Mouse (Mus musculus): Measurements from ENCODE around the gene Ednrb.
"Not testable (repeated sequence)": the region's sequence is repeated elsewhere in the genome, so short reads cannot be mapped to it uniquely, and the experiment has no call there.

Gene Ednrb

GRCm38 (mm10) chr14:103822590-103822989 lies 21.6 kb downstream of the Ednrb start:
- no peak for DNase-seq (ENCODE audit: low spot score in 2 of 2)

- DNase-seq (ENCODE audit: low spot score in 2 of 2), result no peak
Observed at GRCm38 (mm10) chr14:103816637-103817308, 27.4 kb downstream of the Ednrb start.

DNA sequence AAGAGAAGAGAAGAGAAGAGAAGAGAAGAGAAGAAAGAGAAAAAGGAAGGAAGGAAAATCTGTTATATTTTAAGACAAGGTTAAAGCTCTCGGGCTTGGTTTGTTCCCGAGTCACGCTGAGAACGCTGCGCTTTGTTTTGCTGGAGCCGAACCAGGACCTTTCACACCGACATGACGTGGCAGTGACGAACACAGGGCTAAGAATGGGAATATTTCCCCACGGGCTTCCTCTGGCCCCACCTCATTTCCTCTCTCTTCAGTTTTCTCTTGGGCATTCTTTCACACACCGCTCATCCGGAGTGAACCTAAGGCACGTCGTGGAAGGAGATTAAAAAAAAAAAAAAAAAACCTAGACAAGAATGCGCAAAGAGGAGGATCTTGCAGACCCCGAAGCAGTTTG lies 28.7 kb downstream of the Ednrb start:
- DNase-seq (ENCODE audit: low spot score in 2 of 2), result no peak

- no peak for DNase-seq (ENCODE audit: low spot score in 2 of 2)
Observed at GRCm38 (mm10) chr14:103814015-103814691, 30.0 kb downstream of the Ednrb start.

DNA sequence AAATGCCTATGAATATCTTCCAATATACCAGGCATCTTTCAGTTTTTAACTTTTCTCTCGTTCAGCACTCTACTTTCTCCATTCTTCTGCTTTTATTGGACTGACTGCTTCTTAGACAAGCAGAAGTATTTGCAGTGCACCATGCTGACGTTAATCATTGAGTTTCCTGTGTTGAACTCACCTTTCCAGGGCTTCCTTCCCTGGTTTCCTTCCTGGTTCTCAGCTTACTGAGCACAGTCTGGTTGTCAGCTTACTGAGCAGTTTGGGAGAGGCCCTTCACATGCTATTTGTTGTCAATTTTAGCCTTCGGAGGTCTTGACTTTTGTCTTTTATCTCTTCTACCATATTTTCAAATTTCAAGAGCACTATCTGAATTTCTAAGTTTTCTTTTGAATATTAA lies 31.0 kb downstream of the Ednrb start:
- no peak for DNase-seq (ENCODE audit: low spot score in 2 of 2)

GRCm38 (mm10) chr14:103811291-103811690 lies 32.9 kb downstream of the Ednrb start:
- DNase-seq (ENCODE audit: low spot score in 2 of 2), result no peak

DNA sequence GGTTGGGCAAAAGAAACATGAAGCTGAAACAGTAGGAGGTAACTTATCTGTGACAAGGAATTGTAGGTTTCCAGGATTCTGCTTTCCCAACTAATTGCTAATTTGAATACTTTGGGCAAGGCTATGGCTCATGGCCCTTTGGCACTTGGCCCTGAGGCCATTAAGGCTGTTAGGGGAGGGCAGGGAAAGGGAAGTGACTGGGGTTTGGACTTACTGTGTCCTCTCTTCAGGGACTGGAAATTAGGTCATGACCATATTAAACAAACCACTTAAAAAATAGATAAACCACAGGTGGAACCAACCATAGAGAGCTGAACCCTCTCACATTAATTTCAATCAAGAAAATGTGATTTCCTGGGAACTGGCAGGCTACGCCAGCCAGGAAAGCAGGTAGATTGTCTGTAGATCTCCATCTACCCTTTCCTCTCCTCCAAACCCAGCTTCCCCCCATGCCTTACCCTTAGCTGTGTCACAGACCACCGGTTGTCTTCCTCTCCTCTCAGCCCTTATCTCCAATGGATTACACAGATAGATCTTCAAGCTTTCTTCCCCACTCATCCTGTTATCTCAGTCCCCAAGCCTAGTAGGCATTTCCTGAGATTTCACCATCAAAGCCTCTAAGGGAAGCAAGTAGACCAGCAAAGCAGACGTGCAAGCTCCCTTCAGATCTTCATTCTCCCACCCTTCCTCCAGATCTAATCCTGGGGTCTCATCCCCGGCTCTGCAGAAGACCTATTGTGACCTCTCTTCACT lies 40.1 kb downstream of the Ednrb start:
- DNase-seq (ENCODE audit: low spot score in 2 of 2), result no peak

- no peak for DNase-seq (ENCODE audit: low spot score in 2 of 2)
Observed at GRCm38 (mm10) chr14:103797123-103797522, 47.1 kb downstream of the Ednrb start.

DNA sequence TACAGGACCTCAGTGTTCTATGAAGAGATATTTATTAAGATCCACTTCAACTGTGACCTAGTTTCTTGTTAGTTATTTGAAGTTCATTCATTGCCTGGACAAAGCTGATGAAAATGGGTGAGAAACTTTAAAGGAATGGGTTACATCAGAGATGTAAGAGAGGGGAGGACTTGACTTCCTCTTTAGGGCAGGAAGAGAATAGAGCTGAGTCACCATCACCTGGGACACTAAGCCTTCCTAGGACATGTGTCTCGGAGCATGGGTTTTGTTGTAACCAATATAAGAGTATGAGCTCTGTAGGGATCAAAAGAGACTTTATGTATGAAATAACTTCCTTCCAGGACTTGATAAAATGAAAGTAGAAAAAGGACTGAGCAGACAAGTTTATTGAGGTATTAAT lies 48.6 kb downstream of the Ednrb start:
- no peak for DNase-seq (ENCODE audit: low spot score in 2 of 2)

- DNase-seq (ENCODE audit: low spot score in 2 of 2), result no peak
Observed at GRCm38 (mm10) chr14:103793409-103793808, 50.8 kb downstream of the Ednrb start.

DNA sequence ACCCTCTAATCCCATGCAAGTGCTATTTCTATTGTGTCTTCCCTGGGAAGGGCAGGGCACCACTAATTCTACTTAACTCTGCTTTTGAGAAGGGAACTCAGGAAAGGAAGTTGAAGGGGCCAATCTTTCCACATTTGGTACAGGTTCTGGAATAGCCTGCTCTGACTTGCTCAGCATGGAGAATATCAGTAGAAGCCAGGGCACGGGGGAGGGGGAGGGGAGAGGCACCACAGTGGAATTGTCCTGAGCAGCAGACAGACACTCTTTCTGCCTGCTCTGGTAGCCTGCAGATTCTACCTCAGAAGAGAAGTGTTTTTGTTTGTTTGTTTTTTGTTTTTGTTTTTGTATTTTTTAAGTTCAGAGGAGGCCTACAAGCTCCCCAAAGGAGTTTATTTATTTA lies 51.5 kb downstream of the Ednrb start:
- DNase-seq (ENCODE audit: low spot score in 2 of 2), result no peak

DNA sequence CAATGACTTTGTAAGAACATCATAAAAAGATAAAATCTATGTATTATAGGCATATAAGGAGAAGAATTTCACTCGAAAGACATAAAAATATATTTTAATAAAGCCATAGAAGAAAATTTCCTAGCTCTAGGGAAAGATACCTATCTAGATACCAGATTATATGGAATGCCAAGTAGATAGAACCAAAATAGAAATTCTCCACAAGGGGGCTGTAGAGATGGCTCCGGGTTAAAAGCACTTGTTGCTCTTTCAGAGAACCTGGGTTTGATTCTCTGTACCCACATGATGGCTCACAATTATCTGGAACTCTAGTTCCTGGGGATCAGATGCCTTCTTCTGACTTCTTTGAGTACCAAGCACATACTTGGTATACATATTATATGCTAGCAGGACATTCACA lies 56.7 kb downstream of the Ednrb start:
- no peak for DNase-seq (ENCODE audit: low spot score in 2 of 2)

- DNase-seq (ENCODE audit: low spot score in 2 of 2), result no peak
Observed at GRCm38 (mm10) chr14:103785096-103785965, 58.9 kb downstream of the Ednrb start.

DNA sequence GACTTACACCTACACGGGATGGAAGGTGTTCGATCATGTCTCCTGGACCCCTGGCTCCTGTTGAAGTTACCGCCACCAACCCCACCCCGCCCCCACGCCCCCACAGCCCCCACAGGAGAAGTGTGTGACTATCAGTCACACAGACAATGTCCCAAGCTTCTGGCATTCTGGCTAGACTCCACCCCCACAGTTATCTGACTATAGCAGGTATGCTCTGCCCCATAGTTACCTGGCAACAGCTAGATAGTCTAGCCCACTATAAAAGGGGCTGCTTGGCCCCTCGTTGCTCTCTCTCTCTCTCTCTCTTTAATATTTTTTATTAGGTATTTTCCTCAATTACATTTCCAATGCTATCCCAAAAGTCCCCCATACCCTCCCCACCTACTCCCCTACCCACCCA lies 63.9 kb downstream of the Ednrb start:
- DNase-seq (ENCODE audit: low spot score in 2 of 2), result not testable (repeated sequence)

- no peak for DNase-seq (ENCODE audit: low spot score in 2 of 2)
Observed at GRCm38 (mm10) chr14:103779276-103779675, 64.9 kb downstream of the Ednrb start.

DNA sequence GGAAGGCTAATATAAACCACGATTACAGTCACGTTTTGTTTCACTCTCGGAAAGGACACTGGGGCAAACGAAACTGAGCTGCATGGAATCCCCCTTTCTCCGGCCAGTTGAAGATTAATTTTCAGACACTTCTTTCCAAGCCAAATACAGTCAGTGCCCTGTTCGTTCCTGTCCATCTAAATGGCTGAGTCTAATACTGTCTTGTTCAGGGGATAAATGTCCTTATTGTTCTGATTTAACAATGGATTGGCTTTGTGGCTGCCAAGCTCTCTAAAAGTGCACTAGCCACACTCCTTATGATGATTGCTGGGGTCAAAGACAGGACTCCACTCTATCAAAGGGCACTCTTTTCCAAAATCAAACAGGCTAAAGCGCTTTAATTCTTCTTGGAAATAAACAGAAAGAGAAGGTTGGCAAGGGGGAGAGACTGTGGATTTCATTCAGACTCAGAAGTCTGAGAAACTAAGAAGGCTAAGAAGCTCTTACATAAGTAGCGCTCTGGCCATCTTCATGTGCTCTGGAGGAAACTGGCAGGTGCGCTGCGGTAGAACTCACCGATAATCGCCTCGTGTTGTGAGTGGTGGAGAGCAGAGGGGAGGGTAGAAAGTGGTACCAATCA lies 65.6 kb downstream of the Ednrb start:
- DNase-seq (ENCODE audit: low spot score in 2 of 2), result no peak

DNA sequence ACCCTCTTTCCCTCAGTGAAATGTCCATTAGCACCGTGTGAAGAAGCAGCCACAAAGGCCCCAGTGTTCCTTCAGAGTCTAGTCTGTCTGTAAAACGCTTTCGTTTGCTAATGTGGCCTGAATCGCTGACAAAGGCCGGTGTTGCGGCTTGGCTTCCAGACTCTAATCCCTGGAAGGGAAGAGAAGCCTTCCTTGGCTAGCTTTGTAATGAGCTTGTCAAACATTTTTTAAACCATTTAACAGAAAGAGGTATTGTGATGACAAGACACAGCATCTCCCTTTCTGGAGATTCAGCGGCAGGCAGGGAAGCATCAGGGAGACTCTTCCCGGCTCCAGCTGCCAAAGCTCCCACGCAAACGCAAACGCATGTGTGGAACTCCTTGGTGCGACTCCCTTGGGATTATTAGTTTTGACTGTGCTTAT lies 66.2 kb downstream of the Ednrb start:
- DNase-seq (ENCODE audit: low spot score in 2 of 2), result no peak

DNA sequence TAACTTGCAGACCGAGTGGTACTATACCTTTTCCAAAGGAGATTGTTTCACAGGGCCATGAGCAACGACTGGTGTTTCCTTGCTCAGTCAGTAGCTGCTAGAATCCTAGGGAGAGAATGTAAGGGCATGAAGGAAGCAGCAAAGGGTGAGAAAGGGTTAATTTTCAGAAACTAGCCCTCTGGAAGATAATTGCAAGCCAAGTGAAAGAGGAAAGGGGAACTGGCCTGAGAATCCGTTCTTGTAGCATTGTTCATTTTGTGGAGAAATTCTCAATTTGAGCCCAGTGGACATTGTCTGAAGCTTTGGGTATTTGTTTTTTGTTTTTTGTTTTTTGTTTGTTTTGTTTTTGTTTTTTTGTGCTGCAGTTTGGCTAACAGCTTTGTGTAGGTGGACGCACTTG lies 66.8 kb downstream of the Ednrb start:
- no peak for DNase-seq (ENCODE audit: low spot score in 2 of 2)

DNA sequence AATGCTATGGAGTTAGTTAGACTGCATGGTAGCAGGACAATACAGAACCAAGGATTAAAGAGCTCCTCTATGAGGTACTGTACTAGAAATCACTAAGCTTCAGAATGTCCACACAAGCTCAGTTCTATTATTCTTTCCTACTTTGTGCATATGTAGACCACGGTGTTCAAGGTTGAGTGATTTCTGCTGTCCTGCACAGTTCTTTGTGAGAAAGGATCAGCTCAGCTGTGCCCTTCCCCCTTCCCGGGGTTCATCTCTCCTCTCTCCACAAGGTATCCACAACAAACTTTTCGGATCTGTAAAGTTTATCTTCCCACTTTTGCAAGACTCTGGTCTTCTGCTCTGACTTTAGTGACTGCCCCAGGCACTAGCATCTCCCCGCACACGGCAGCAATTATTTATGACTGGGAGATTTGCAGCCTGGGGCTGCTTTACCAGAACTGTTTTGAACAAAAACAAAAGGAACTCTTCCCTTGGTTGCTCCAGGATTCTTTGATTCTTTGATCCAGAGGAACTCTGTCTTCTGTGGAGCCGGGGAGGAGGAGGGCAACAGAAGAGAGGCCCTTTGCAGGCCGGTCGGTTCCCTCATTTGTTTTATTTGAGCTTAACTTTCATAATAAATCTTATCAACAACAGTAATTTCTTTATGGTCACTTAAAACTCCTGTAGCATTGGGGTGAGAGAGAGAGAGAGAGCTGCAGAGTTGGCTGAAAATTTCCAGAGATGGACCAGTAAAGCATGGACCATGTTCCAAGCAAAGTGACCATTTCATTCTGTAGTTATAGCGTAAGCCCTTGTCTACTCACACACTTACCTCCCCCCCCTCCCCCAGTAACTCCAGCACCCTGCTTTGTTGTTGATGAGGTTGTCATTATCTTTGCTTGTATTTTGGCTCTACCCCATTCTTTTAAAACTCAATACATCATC lies 74.6 kb downstream of the Ednrb start:
- DNase-seq (ENCODE audit: low spot score in 2 of 2), result no peak

GRCm38 (mm10) chr14:103767488-103767887 lies 76.7 kb downstream of the Ednrb start:
- DNase-seq (ENCODE audit: low spot score in 2 of 2), result no peak
